Mouse (Mus musculus): ENCODE measurements around the gene Cd36.
A peak's percentile ranks its signal among the peaks of the same experiment; 100 is the strongest.

Gene Cd36

DNA sequence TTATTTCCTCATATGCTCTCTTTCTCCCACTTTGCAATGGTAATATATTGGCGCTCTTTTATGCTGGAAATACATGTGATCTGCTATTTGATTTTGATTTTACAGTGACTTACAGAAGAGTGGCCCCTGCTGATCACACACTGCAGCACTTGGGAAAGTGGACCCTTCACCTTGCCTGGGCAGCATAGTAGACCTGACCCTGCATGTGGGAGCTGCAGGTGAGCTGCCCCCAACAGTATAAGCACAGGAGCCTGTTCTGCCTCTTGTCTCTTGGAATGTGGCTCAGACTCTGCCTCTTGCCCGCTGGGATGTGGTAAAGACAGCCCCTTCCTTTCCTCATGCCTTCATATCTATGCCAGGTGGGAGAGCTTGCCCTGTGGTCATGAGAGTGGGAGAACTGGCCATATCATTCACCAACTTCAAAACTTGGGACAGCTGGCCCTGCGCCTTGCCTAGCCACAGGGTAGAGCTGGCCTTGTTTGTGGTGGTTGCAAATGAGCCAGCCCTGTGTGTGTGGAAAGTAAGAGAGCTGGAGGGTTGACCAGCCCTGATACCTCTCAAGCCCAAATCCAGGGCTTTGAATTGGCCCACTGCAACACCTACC is 81.7 kb downstream of the Cd36 start:
- DNase-seq (ENCODE audit: low read depth, low spot score) = no peak

DNA sequence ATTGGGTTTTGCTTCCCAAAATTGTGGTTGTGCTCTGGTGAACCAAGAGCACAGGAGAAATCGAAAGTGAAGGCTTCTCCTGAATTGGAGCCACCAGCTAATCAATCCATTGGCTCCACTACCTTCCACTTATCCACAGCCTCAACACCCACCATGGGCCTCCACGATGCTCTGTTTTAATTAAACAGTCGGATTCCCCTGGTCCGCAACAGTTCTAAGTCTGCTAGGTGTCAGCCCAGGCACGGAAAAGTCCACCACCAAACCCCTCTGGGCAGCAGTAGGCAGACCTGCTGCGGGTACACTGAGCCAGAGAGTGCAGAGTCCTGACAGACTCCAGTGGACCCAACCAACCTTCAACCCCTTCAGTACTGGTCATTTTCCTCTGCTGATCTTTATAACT is 112.0 kb downstream of the Cd36 start:
- DNase-seq (ENCODE audit: low read depth, low spot score) = peak; percentile 97

DNA sequence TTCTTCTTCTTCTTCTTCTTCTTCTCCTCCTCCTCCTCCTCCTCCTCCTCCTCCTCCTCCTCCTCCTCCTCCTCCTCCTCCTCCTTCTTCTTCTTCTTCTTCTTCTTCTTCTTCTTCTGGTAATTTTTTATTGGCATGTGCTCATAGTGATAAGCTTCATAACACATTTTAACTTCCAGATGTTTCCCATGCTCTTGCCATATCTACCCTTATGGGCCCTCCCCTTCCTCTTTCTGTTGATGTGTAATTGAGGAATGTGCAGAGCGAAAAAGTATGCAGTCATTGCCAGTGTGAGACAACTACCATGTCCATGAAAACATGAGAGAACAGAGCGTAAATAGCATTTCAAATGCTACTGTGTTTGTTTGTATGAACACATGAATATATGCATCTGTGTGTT is 118.3 kb downstream of the Cd36 start:
- DNase-seq (ENCODE audit: low read depth, low spot score) = no peak

DNA sequence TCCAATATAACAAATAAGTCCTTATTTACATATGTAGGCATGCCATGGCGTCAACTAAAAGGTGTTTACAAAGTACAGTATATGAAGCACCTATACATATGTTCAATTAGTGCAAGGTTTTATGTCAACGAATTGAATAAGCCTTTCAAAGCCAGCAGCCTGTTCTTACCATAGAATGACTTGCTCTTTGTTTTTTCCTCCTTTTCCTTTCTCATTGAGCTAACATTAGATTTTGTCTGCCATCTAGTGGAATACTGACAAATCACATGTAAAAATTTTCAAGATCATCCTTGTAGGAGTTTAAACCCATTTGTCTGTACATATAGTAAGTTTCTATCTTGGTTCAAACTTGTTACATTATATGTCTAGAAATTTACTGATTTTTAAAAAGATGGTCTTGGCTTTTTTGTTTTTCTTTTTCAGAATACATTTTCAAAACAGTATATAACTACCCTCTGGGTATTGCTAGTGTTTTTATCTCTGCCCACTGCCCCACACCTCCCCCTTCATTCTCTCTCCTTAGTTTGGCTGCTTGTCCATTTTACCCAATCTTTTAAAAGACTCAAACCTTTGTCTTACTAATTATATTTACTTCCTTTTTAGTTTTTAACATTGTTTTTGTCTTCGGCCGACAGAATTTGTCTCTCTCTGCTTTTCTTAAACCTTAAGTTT is 122.5 kb downstream of the Cd36 start:
- peak; percentile 58 for DNase-seq (ENCODE audit: low read depth, low spot score)

DNA sequence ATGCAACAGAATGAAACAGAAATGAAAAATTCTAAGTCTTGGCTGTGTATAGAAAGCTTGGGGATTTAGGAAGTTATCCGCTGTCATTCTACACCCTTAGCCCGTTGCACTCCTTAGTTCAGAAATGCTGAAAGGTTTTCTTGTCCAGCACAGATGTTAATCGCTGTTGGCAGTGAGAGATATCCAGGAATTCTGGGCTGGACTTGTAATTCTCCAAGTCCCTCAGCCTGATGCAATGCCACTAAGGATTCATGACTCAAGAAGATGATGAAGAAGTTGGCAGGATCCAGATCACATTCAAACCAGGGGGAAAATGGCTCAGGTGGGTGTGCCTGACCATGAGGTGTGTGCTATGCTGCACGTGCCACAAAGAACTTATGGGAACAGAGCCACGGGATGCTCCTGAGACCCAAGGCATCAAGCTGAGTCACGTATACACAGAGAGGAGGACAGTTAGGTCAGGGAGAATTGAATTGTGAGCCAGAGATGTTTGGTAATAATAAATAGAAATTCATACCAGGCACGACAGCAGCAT is 135.1 kb downstream of the Cd36 start:
- DNase-seq (ENCODE audit: low read depth, low spot score) = no peak

DNA sequence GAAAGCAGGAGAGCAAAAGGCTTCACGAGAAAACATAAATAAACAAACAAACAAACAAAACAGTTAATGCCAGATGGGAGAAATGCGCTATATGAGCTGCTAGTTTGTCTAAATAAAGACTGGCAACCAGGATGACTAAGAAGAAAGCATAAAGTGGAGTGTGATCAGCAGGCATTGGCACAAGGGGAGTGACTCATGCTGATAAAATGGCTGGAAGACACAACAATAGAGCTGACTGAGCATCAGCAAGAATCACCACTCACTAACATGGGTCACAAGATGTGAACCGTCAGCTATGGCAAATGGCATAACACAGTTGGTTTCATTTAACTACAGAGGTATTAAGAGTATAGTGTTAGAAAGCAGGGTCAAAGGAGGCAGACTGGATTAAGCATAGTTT is 140.3 kb downstream of the Cd36 start:
- DNase-seq (ENCODE audit: low read depth, low spot score) = no peak

DNA sequence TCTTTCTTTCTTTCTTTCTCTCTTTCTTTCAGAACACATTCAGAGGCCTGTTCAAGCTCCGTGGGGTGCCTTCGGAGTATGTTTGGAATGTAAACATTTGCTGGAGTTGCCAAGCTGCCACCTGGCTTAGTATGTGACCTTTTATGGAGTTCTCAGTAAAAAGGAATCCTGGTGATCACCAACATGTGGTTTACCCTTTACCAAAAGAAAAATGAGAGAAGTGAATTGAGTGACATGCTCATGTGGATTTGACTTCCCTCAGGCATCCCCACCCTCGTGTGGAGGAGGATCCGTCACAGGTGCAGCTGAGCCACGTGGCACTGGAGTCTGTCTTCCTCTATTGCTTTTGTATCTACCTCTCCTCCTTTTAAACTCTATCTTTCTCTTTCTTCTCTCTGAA is 141.5 kb downstream of the Cd36 start:
- DNase-seq (ENCODE audit: low read depth, low spot score) = no peak

DNA sequence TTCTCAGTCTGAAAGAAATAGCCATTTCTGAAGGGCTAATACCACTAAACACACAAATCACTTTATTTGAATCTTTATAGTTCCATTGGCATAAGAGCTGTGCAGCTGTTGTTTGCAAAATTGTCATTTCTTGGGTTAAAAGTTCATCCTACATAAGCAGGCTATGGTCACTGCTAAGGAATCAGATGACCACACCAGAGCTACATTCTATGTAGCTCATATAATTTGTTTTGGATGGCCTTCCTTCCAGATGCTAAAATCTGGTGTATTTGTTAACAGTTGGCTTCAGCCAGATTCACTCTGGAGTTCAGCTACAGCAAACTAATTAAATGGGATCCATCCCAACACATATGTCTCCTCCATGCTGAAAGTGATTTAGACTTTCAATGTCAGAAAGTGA is 142.1 kb downstream of the Cd36 start:
- DNase-seq (ENCODE audit: low read depth, low spot score) = no peak

DNA sequence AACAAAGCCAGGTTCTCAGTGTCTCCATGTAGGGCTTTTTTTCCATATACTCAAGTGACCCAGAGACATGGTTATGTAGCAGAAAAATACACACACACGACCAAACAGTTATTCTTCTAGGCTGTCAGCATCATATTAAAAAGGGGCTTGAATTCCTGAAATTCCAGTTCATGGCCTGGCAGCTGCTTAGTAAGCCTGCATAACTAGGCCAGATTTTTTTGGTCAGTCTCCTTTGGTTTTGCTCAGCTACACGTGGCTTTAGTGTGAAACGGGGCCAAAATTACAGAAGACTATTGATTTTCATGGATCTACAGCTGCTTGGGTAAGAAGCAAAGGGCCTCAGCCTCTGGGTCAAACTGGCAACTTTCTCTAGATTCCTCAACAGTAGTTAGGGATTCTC is 148.8 kb downstream of the Cd36 start:
- DNase-seq (ENCODE audit: low read depth, low spot score) = no peak
